Mouse (Mus musculus): ENCODE results near the gene Gpr1.

Gpr1 gene

GRCm38 (mm10) chr1:63178308-63178707, 36.0 kb downstream of the Gpr1 start:
- peak; percentile 81 for DNase-seq

GRCm38 (mm10) chr1:63176604-63177421, 37.5 kb downstream of the Gpr1 start, which contains the start of the genes Eef1b2 and Ndufs1:
Gene Eef1b2, plus strand, starts transcription at chr1:63176825.
Gene Ndufs1, minus strand, starts transcription at chr1:63176833.
- peak; percentile 99 for DNase-seq

- no peak for DNase-seq
Measured at GRCm38 (mm10) chr1:63176259-63176603, 38.1 kb downstream of the Gpr1 start.

- no peak for DNase-seq
Measured at GRCm38 (mm10) chr1:63175853-63176252, 38.5 kb downstream of the Gpr1 start.

- peak; percentile 33 for DNase-seq
Measured at GRCm38 (mm10) chr1:63168638-63169037, 45.7 kb downstream of the Gpr1 start.

- peak; percentile 25 for DNase-seq
Measured at GRCm38 (mm10) chr1:63140231-63140630, 74.1 kb downstream of the Gpr1 start.

- DNase-seq: peak; percentile 8
Measured at GRCm38 (mm10) chr1:63138586-63138985, 75.8 kb downstream of the Gpr1 start.

GRCm38 (mm10) chr1:63137971-63138370, 76.4 kb downstream of the Gpr1 start:
- DNase-seq: peak; percentile 45

GRCm38 (mm10) chr1:63134530-63134929, 79.8 kb downstream of the Gpr1 start:
- no peak for DNase-seq
